Comparison of ENCODE assay signal across 8 mouse cellular contexts in genomic region chr14:32201791-32202451, GRCm38 (mm10). TPM values are rescaled to one million over a fixed set of nuclear protein-coding genes. Genes with fewer than 3 reads are reported as not detected.
DNase-seq lines count a peak whose midpoint lies in the region; ATAC-seq and TF ChIP-seq lines count a peak whose summit lies in the region.

Timm23 (minus strand) TSS chr14:32201898.
Parg (plus strand) TSS chr14:32201949.

- intact Hi-C loops in left cerebral cortex, postnatal 10 days (cut with DNase I) = no loop called here

- peak; percentile 93 for ATAC-seq in activated CD4-positive, CD25-positive, alpha-beta regulatory T cell, adult 4 months
- ATAC-seq in inflammation-experienced regulatory T-cells, adult 6 months = peak; percentile 92
- peak; percentile 94 for ATAC-seq in megakaryocyte-erythroid progenitor cell, adult 5-6 weeks (replicated peaks; ENCODE audit: low FRiP score, low TSS enrichment, poor library complexity, severe bottlenecking)

- H3K4me3 ChIP-seq in cortical plate, adult 2 months (ENCODE audit: insufficient read depth, low read length) = peak within 1 kb of the TSS; percentile 91

- H3K4me1 ChIP-seq in cortical plate, adult 2 months (ENCODE audit: control insufficient read depth, insufficient read depth, low read length) = peaks cover 14% of the 10 kb centered on the region

- TF ChIP-seq POLR2A in cortical plate, adult 2 months (IDR thresholded peaks at IDR 0.05; ENCODE audit: extremely low read depth, insufficient read depth, low read length) = 0 out of 2 replicates have a peak, but pooled peaks have one; percentile 11

- no peak within 1 kb of the TSS for H3K27ac ChIP-seq in cortical plate, adult 2 months (ENCODE audit: insufficient read depth, low read length)

- TF ChIP-seq CTCF in cortical plate, adult 2 months (IDR thresholded peaks at IDR 0.05; ENCODE audit: extremely low read depth, insufficient read depth, low read length) = no peak

- DNase-seq in gastrocnemius, postnatal 10 days = peak; percentile 86
- peak; percentile 79 to 92 for DNase-seq in left cerebral cortex, postnatal 10 days (ENCODE audit: extremely low spot score in 1 of 2, low spot score in 2 of 2)
- DNase-seq in right cerebral cortex, postnatal 25 days = peak; percentile 92
- peak; percentile 82 to 88 for DNase-seq in urinary bladder, postnatal 4 days (ENCODE audit: low spot score in 2 of 2)

RNA-seq across cellular contexts. Expression of gene Timm23, which starts in this region (rescaled TPM):
- 100 to 1,000 TPM; 177 to 183 TPM for polyA plus RNA-seq in activated CD4-positive, CD25-positive, alpha-beta regulatory T cell, adult 4 months (2017; shearing (Covaris generic))
- 121 and 128 TPM in 2 replicates for polyA plus RNA-seq in cortical plate, adult 2 months (2012; rRNA removed)
- 100 to 1,000 TPM; 144 to 169 TPM for total RNA-seq in gastrocnemius, postnatal 10 days (2021)
- polyA plus RNA-seq in inflammation-experienced regulatory T-cells, adult 6 months (2017; shearing (Covaris generic)) = 100 to 1,000 TPM; 143 to 224 (median 162) TPM
- total RNA-seq in left cerebral cortex, postnatal 10 days (2021) = 10 to 100 TPM; 62.1 to 75.7 TPM
- 216 and 235 TPM in 2 replicates for total RNA-seq in megakaryocyte-erythroid progenitor cell, adult 5-6 weeks (2014; fragmentation: Nextera tagmentation)
- 189 and 199 TPM in 2 replicates for total RNA-seq in megakaryocyte-erythroid progenitor cell, adult 5-6 weeks (2017)

RNA-seq across cellular contexts. Expression of gene Parg, which starts in this region (rescaled TPM):
- 10 to 100 TPM; 19.5 to 20.7 TPM for polyA plus RNA-seq in activated CD4-positive, CD25-positive, alpha-beta regulatory T cell, adult 4 months (2017; shearing (Covaris generic))
- polyA plus RNA-seq in cortical plate, adult 2 months (2012; rRNA removed) = 16.7 and 17.3 TPM in 2 replicates
- 10 to 100 TPM; 20.4 to 23.6 TPM for total RNA-seq in gastrocnemius, postnatal 10 days (2021)
- 10 to 100 TPM; 17.0 to 20.9 (median 18.1) TPM for polyA plus RNA-seq in inflammation-experienced regulatory T-cells, adult 6 months (2017; shearing (Covaris generic))
- total RNA-seq in left cerebral cortex, postnatal 10 days (2021) = 10 to 100 TPM; 36.8 to 38.4 TPM
- total RNA-seq in megakaryocyte-erythroid progenitor cell, adult 5-6 weeks (2014; fragmentation: Nextera tagmentation) = 31.5 and 33.9 TPM in 2 replicates
- total RNA-seq in megakaryocyte-erythroid progenitor cell, adult 5-6 weeks (2017) = 102 and 122 TPM in 2 replicates
